Mouse (Mus musculus): ENCODE data around the gene Lst1. TPM values are rescaled to one million over a fixed set of nuclear protein-coding genes. Genes with fewer than 3 reads are reported as not detected.

Lst1 gene
- total RNA-seq, 2 experiments from 2014 or later = 65.2 to 99.6 TPM

GRCm38 (mm10) chr17:35187345-35187744, 894 bp downstream of the Lst1 start:
- no peak for ATAC-seq (replicated peaks; ENCODE audit: poor library complexity)

GRCm38 (mm10) chr17:35186681-35187080, 1.6 kb downstream of the Lst1 start:
- 0 out of 2 replicates have a peak, but pooled peaks have one; percentile 22 for ATAC-seq (replicated peaks; ENCODE audit: poor library complexity)

- ATAC-seq (replicated peaks; ENCODE audit: poor library complexity) = peak; percentile 69
These were observed 2.3 kb downstream of the Lst1 start for GRCm38 (mm10) chr17:35185639-35186611.

GRCm38 (mm10) chr17:35180093-35180492, 8.1 kb downstream of the Lst1 start:
- no peak for ATAC-seq (replicated peaks; ENCODE audit: poor library complexity)

GRCm38 (mm10) chr17:35178528-35178927, 9.7 kb downstream of the Lst1 start:
- peak; percentile 97 for ATAC-seq (replicated peaks; ENCODE audit: poor library complexity)

GRCm38 (mm10) chr17:35175968-35176367, 12.3 kb downstream of the Lst1 start, which contains the start of gene Aif1:
Gene Aif1, minus strand, starts transcription at chr17:35176068.
- ATAC-seq (replicated peaks; ENCODE audit: poor library complexity) = no peak

- ATAC-seq (replicated peaks; ENCODE audit: poor library complexity) = no peak
These were observed 12.9 kb downstream of the Lst1 start for GRCm38 (mm10) chr17:35175382-35175781.

GRCm38 (mm10) chr17:35174201-35174977, 13.8 kb downstream of the Lst1 start:
- ATAC-seq (replicated peaks; ENCODE audit: poor library complexity) = no peak

GRCm38 (mm10) chr17:35173329-35173728, 14.9 kb downstream of the Lst1 start:
- peak; percentile 27; the same call in 1 of the 2 replicates for ATAC-seq (replicated peaks; ENCODE audit: poor library complexity)

- peak; percentile 68 for ATAC-seq (replicated peaks; ENCODE audit: poor library complexity)
These were observed 15.6 kb downstream of the Lst1 start for GRCm38 (mm10) chr17:35172445-35173234.

- ATAC-seq (replicated peaks; ENCODE audit: poor library complexity) = no peak
These were observed 19.6 kb downstream of the Lst1 start for GRCm38 (mm10) chr17:35168541-35169207.

GRCm38 (mm10) chr17:35167794-35168193, 20.4 kb downstream of the Lst1 start:
- ATAC-seq (replicated peaks; ENCODE audit: poor library complexity) = no peak

- ATAC-seq (replicated peaks; ENCODE audit: poor library complexity) = peak; percentile 29
These were observed 21.7 kb downstream of the Lst1 start for GRCm38 (mm10) chr17:35166352-35167035.

- no peak for ATAC-seq (replicated peaks; ENCODE audit: poor library complexity)
These were observed 22.6 kb downstream of the Lst1 start for GRCm38 (mm10) chr17:35165451-35166155.

GRCm38 (mm10) chr17:35164568-35165450, 23.4 kb downstream of the Lst1 start, which contains the start of gene Prrc2a:
Gene Prrc2a, minus strand, starts transcription at chr17:35164897.
- ATAC-seq (replicated peaks; ENCODE audit: poor library complexity) = peak; percentile 85

- ATAC-seq (replicated peaks; ENCODE audit: poor library complexity) = no peak
These were observed 24.0 kb downstream of the Lst1 start for GRCm38 (mm10) chr17:35164218-35164567.

GRCm38 (mm10) chr17:35163326-35164081, 24.7 kb downstream of the Lst1 start:
- no peak for ATAC-seq (replicated peaks; ENCODE audit: poor library complexity)

Data from megakaryocyte progenitor cell, adult 5-6 weeks (primary cell).